In the genomic region with DNA sequence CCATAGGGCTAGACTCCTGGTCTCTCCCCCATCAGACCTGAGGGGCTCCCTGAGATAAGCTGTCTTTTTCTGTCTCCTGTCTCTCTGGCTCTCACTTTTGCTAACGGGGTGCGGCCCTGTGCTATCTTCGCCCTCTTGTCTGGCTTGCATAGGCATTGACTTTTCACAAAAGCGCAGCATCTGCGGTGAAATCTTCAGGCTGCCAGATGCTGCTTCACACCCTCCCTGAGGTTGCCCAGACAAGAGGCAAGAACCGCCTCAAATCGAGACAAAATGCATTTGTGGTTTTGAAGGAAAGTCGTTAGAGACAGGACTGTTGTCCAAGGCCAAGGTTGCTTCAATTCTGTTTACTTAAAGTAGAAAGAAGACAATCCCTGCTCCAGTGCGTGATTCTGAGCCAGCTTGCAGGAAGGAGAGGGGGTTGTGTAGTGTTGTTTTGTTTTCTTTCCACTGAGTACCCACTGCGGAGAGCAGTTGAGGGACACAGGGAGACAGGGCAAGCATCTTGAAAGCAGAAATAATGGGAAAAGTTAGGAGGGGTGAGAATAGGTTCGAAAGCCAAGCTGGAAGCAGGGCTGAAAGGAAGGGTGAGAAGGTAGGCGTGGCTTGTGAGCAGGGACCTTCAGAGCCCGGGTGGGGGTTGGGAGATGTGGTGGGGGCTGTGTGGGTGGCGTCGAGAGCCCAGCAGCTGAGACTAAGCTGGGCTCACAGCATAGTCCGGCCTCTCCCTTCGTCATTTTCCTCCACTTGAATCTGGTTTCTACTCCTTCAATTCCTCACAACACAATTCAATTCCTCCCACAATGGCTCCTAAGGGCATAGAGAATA, we compare ENCODE assay signal across 9 mouse cellular contexts. TPM values are rescaled to one million over a fixed set of nuclear protein-coding genes. Genes with fewer than 3 reads are reported as not detected.
DNase-seq lines count a peak whose midpoint lies in the region; ATAC-seq and TF ChIP-seq lines count a peak whose summit lies in the region.
"Had no signal": no experiment of that assay in that cellular context is flagged by ENCODE, and none has a peak within 500 bp of the region (broad histone marks: within the 10 kb centered on the region; RNA-seq: fewer than 3 reads in every experiment).

No protein-coding gene starts in this region.

- 14% methylated on average over 17 of the region's 17 CpGs for WGBS in forebrain, embryonic 12.5 days
- WGBS in limb, embryonic 14.5 days: 25% methylated on average over 17 of the region's 17 CpGs
- WGBS in midbrain, postnatal 0 days: 16% methylated on average over 17 of the region's 17 CpGs

- no peak for TF ChIP-seq POLR2A in limb, embryonic 14.5 days (IDR thresholded peaks at IDR 0.05; ENCODE audit: borderline replicate concordance, extremely low read depth, insufficient read depth, insufficient read length)

- no peak overlapping the region for H3K9ac ChIP-seq in forebrain, embryonic 12.5 days
- H3K9ac ChIP-seq in limb, embryonic 14.5 days (ENCODE audit: low read depth, low read length, severe bottlenecking): peak overlapping the region; percentile 8; the same call in 1 of the 2 replicates
- no peak overlapping the region for H3K9ac ChIP-seq in midbrain, postnatal 0 days (replicated peaks; ENCODE audit: low read length, poor library complexity, severe bottlenecking)

- H3K4me3 ChIP-seq in forebrain, embryonic 12.5 days (replicated peaks): no peak overlapping the region
- H3K4me3 ChIP-seq in limb, embryonic 14.5 days (replicated peaks; ENCODE audit: low read length): no peak overlapping the region
- H3K4me3 ChIP-seq in midbrain, postnatal 0 days (ENCODE audit: low read depth, low read length): no peak overlapping the region

- intact Hi-C loops in gastrocnemius, postnatal 14 days (cut with DNase I; ENCODE audit: low total_unique reads): no loop called here

- no peaks in the 10 kb centered on the region for H3K27me3 ChIP-seq in forebrain, embryonic 12.5 days
- no peaks in the 10 kb centered on the region for H3K27me3 ChIP-seq in limb, embryonic 14.5 days (ENCODE audit: control insufficient read depth, insufficient read depth, low read length)
- H3K27me3 ChIP-seq in midbrain, postnatal 0 days (ENCODE audit: insufficient read depth, low read length): no peaks in the 10 kb centered on the region

- no peaks in the 10 kb centered on the region for H3K36me3 ChIP-seq in forebrain, embryonic 12.5 days (replicated peaks)
- H3K36me3 ChIP-seq in limb, embryonic 14.5 days (ENCODE audit: control insufficient read depth, insufficient read depth, low read length): no peaks in the 10 kb centered on the region
- H3K36me3 ChIP-seq in midbrain, postnatal 0 days (ENCODE audit: insufficient read depth, low read length): no peaks in the 10 kb centered on the region

- H3K9me3 ChIP-seq in forebrain, embryonic 12.5 days: no peaks in the 10 kb centered on the region
- H3K9me3 ChIP-seq in limb, embryonic 14.5 days (ENCODE audit: control insufficient read depth, low read length): no peaks in the 10 kb centered on the region
- no peaks in the 10 kb centered on the region for H3K9me3 ChIP-seq in midbrain, postnatal 0 days (ENCODE audit: low read length)

- peak overlapping the region; percentile 41 for H3K4me2 ChIP-seq in forebrain, embryonic 12.5 days
- peak overlapping the region; percentile 22; the same call in 1 of the 2 replicates for H3K4me2 ChIP-seq in limb, embryonic 14.5 days (replicated peaks; ENCODE audit: low read depth, low read length, severe bottlenecking)
- H3K4me2 ChIP-seq in midbrain, postnatal 0 days (ENCODE audit: low read depth, low read length, poor library complexity, severe bottlenecking): 0 out of 2 replicates have a peak overlapping the region, but pooled peaks have one; percentile 20

- no peak for TF ChIP-seq CTCF in midbrain, postnatal 0 days (IDR thresholded peaks at IDR 0.05)

- H3K27ac ChIP-seq in forebrain, embryonic 12.5 days: peak overlapping the region; percentile 51; the same call in 1 of the 2 replicates
- peak overlapping the region; percentile 48 for H3K27ac ChIP-seq in limb, embryonic 14.5 days (replicated peaks; ENCODE audit: low read depth, low read length)
- H3K27ac ChIP-seq in midbrain, postnatal 0 days (ENCODE audit: low read depth, low read length): no peak overlapping the region

- peaks cover 12% of the 10 kb centered on the region for H3K4me1 ChIP-seq in forebrain, embryonic 12.5 days
- H3K4me1 ChIP-seq in limb, embryonic 14.5 days (ENCODE audit: control insufficient read depth, insufficient read depth, low read length): peaks cover 2% of the 10 kb centered on the region; the same call in 1 of the 2 replicates
- peaks cover 5% of the 10 kb centered on the region; the same call in 1 of the 2 replicates for H3K4me1 ChIP-seq in midbrain, postnatal 0 days (ENCODE audit: insufficient read depth, low read length)

- peak; percentile 65; the same call in 1 of the 2 replicates for ATAC-seq in forebrain, embryonic 12.5 days (ENCODE audit: low FRiP score)
- no peak for ATAC-seq in limb, embryonic 14.5 days (ENCODE audit: low FRiP score, low read depth)
- 0 out of 2 replicates have a peak, but pooled peaks have one; percentile 20 for ATAC-seq in midbrain, postnatal 0 days (ENCODE audit: low FRiP score)
- ATAC-seq in activated CD4-positive, CD25-positive, alpha-beta regulatory T cell, adult 4 months: no peak

- peak; percentile 34 for DNase-seq in gastrocnemius, postnatal 14 days
- DNase-seq in gastrocnemius, postnatal 25 days: no peak
- DNase-seq in MN1 (ENCODE audit: low spot score): peak; percentile 67
- DNase-seq in limb, embryonic 14.5 days (ENCODE audit: low spot score): no peak
- DNase-seq in midbrain, postnatal 0 days (ENCODE audit: low spot score): peak; percentile 19
- DNase-seq in urinary bladder, postnatal 36 days (ENCODE audit: low spot score in 2 of 2): no peak

RNA-seq across cellular contexts. Expression of a gene that starts 31.5 kb away (rescaled TPM):
- 10 to 100 TPM; 18.2 to 21.6 TPM for total RNA-seq in gastrocnemius, postnatal 14 days (2021)
- 10 to 100 TPM; 14.4 to 16.9 TPM for total RNA-seq in gastrocnemius, postnatal 25 days (2021)
- 112 and 118 TPM in 2 replicates for polyA plus RNA-seq in forebrain, embryonic 12.5 days (2016; fragmentation: Nextera tagmentation; extraction: Ambion mirVana)
- polyA plus RNA-seq in limb, embryonic 14.5 days (2012; rRNA removed): 16.7 and 23.5 TPM in 2 replicates
- 33.2 and 35.0 TPM in 2 replicates for polyA plus RNA-seq in limb, embryonic 14.5 days (2014; fragmentation: Nextera tagmentation; extraction: Ambion mirVana)
- 118 and 121 TPM in 2 replicates for total RNA-seq in midbrain, postnatal 0 days (2014; rRNA removed)
- polyA plus RNA-seq in midbrain, postnatal 0 days (2015; fragmentation: Nextera tagmentation; extraction: Ambion mirVana): 87.1 and 105 TPM in 2 replicates
- 1 to 10 TPM; 7.4 to 7.8 TPM for polyA plus RNA-seq in activated CD4-positive, CD25-positive, alpha-beta regulatory T cell, adult 4 months (2017; shearing (Covaris generic))

RNA-seq across cellular contexts. Expression of a gene that starts 40.9 kb away (rescaled TPM):
- under 1 TPM; 0.11 to 0.12 TPM for total RNA-seq in gastrocnemius, postnatal 14 days (2021)
- total RNA-seq in gastrocnemius, postnatal 25 days (2021): not detected
- polyA plus RNA-seq in forebrain, embryonic 12.5 days (2016; fragmentation: Nextera tagmentation; extraction: Ambion mirVana): 24.8 and 24.9 TPM in 2 replicates
- polyA plus RNA-seq in limb, embryonic 14.5 days (2012; rRNA removed): 0.60 and 0.78 TPM in 2 replicates
- polyA plus RNA-seq in limb, embryonic 14.5 days (2014; fragmentation: Nextera tagmentation; extraction: Ambion mirVana): 0.28 and 0.41 TPM in 2 replicates
- total RNA-seq in midbrain, postnatal 0 days (2014; rRNA removed): 3.7 and 4.8 TPM in 2 replicates
- polyA plus RNA-seq in midbrain, postnatal 0 days (2015; fragmentation: Nextera tagmentation; extraction: Ambion mirVana): 1.6 and 1.7 TPM in 2 replicates
- under 1 TPM in 1 of 2 experiments, not detected in 1; 0.07 TPM for polyA plus RNA-seq in activated CD4-positive, CD25-positive, alpha-beta regulatory T cell, adult 4 months (2017; shearing (Covaris generic))
- total RNA-seq: hematopoietic stem cell, adult 5-6 weeks had no signal

Comparison
In these comparisons a context has a peak if more than half of its experiments do, and no peak if none do; other contexts are left out.
1. DNase-seq: peak in gastrocnemius, postnatal 14 days (single experiment), MN1 (single experiment) and midbrain, postnatal 0 days (single experiment); none in gastrocnemius, postnatal 25 days (single experiment), limb, embryonic 14.5 days (single experiment) and urinary bladder, postnatal 36 days (0 of 2).
2. ATAC-seq: peak in forebrain, embryonic 12.5 days (single experiment) and midbrain, postnatal 0 days (single experiment); none in limb, embryonic 14.5 days (single experiment) and activated CD4-positive, CD25-positive, alpha-beta regulatory T cell, adult 4 months (single experiment).
3. Peak in every context shown above with its lines, with median percentiles within 50 percentile points of each other: H3K4me2 ChIP-seq.